Mouse (Mus musculus): ENCODE data around the gene Cux1. TPM values are rescaled to one million over a fixed set of nuclear protein-coding genes. Genes with fewer than 3 reads are reported as not detected.
"Not testable (repeated sequence)": the region's sequence is repeated elsewhere in the genome, so short reads cannot be mapped to it uniquely, and the experiment has no call there.

The Cux1 gene
- total RNA-seq, 4 experiments from 2014 or later: 88.2 to 135 (median 105) TPM

- DNase-seq: not testable (repeated sequence)
Observed at GRCm38 (mm10) chr5:136470985-136471735, 96.1 kb downstream of the Cux1 start.

- DNase-seq: no peak
Observed at GRCm38 (mm10) chr5:136469301-136469700, 98.0 kb downstream of the Cux1 start.

GRCm38 (mm10) chr5:136467360-136467999, 99.8 kb downstream of the Cux1 start:
- no peak for DNase-seq

- DNase-seq: peak; percentile 54
Observed at GRCm38 (mm10) chr5:136465770-136466406, 101.4 kb downstream of the Cux1 start.

- no peak for DNase-seq
Observed at GRCm38 (mm10) chr5:136465366-136465765, 101.9 kb downstream of the Cux1 start.

GRCm38 (mm10) chr5:136464849-136465248, 102.4 kb downstream of the Cux1 start:
- DNase-seq: no peak

- no peak for DNase-seq
Observed at GRCm38 (mm10) chr5:136464128-136464527, 103.2 kb downstream of the Cux1 start.

GRCm38 (mm10) chr5:136462613-136463012, 104.7 kb downstream of the Cux1 start:
- no peak for DNase-seq

GRCm38 (mm10) chr5:136459901-136460300, 107.4 kb downstream of the Cux1 start:
- DNase-seq: no peak

GRCm38 (mm10) chr5:136458893-136459499, 108.3 kb downstream of the Cux1 start:
- no peak for DNase-seq

GRCm38 (mm10) chr5:136458102-136458863, 109.0 kb downstream of the Cux1 start:
- peak; percentile 57 for DNase-seq

- no peak for DNase-seq
Observed at GRCm38 (mm10) chr5:136456395-136456794, 110.9 kb downstream of the Cux1 start.

- DNase-seq: no peak
Observed at GRCm38 (mm10) chr5:136452681-136453080, 114.6 kb downstream of the Cux1 start.

GRCm38 (mm10) chr5:136449801-136450200, 117.5 kb downstream of the Cux1 start:
- DNase-seq: no peak

- DNase-seq: no peak
Observed at GRCm38 (mm10) chr5:136445967-136446366, 121.3 kb downstream of the Cux1 start.

GRCm38 (mm10) chr5:136442238-136443187, 124.8 kb downstream of the Cux1 start:
- no peak for DNase-seq

- DNase-seq: no peak
Observed at GRCm38 (mm10) chr5:136429647-136430046, 137.6 kb downstream of the Cux1 start.

- DNase-seq: peak; percentile 58
Observed at GRCm38 (mm10) chr5:136428498-136429060, 138.7 kb downstream of the Cux1 start.

- DNase-seq: no peak
Observed at GRCm38 (mm10) chr5:136427772-136428497, 139.4 kb downstream of the Cux1 start.
